Mouse (Mus musculus) spleen, postnatal 4 days (tissue): ENCODE results near the gene Lgals9.

Source experiments
- DNase-seq, 2 experiments: peaks; one replicate each; pipeline ENCODE4 v3.0.0; 2022; ENCODE audit warnings: low spot score in 2 of 2

Gene Lgals9

DNA sequence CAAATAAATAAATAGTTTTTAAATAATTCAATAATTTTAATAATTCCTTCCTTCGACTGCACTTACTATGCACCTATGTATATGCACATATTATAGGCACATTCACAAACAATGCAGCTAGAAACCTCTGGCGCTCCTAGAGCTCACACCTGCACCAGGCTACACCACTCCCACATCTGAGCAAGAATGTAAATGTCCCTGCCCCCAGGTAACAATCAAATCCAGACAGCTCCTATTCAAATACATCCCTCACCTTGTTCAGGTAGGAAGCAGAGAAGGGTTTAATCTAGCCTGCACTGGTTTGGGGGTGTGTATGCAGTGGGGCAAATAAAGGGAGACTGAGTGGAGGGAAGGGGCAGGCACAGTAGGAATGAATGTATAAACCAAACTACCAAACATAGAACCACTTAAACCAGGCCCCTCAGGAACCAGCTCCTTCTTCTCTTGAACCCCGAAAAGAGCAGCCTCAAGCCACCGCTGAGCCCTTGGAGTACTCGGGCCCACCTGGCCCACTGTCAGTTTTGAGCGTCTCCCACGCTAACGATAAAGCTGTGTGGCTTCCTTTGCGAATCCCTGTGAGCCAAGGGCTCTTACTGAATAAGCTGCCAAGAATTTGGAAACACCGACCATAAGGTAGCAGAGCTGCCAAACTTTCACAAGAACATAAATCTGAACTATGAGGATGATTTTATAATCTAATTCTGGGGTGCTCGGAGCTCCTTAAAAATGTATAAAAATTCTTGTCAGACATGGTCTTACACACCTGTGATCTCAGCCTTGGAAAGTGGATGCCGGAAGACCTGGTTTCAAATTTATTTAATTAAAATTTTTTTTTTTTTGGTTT, 6.3 kb downstream of the Lgals9 start:
- DNase-seq: no peak

DNA sequence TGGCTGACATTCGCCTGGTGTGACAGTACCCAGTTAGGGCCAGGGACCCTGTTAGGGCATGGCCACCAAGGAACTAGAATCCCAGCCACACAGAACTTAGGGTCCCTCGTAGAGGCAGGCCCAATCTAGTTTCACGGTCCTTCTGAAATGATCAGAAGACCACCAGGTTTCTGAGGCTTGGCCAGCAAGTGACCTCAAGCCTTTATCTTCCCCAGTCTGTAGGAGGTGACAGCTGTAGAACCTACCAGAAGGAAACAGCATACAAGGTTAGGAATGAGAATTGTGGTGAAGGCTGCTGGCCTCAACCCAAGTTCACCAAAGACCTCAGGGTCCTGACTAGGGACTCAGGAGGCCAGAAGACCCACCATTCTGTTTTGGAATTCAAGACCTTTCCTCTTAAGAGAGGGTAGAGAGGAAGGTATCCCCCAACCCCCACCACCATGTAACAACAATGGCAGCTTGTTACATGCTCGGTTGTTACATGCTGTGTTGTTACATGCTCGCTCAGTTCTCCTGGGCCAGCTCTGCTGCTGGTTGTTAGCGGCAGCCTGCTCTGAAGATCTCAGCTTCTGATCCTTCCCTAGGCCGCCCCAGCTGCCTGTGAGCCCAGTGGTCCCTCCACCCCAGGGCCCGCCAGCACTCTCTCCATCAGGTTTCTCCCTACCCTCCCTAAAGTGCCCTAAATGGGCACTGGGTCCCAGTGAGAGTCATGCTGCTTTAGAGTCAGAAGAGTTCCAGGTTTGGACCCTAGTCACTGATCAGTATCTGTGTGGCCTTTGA, 7.8 kb downstream of the Lgals9 start:
- no peak for DNase-seq

DNA sequence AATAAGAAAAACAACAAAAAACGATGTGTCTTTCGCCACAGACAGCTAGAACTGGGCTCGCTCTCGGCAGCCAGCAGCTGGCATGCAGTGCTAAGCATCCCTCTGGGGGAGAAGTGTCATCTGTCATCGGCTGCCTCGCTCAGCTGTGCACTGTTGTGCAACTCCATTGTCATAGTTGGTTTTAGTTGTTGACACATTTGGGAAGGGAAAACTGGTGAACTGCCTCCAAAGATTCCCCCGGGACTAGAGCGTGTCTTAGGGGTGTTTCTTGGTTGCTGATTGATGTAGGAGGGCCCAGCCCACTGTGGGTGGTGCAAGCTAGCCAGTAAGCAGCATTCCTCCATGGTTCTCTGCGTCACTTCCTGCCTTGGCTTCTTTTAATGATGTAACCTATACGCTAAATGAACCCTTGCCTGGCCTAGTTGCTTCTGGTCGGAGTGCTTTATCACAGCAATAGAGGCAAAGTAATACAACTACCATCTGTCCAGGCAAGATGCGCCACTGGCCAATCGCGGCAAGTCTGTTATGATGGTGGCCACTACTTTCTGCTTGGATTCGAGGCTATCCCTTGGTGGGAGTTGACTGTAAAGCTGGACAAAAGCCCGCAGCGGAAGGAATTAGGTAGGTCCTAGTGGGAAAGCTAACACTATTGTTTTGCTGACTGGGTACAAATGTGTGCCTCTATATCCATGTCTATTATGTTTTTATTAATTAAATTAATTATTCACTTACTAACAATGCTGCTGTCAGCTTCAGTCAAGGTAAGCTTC, 11.2 kb downstream of the Lgals9 start:
- DNase-seq: no peak

DNA sequence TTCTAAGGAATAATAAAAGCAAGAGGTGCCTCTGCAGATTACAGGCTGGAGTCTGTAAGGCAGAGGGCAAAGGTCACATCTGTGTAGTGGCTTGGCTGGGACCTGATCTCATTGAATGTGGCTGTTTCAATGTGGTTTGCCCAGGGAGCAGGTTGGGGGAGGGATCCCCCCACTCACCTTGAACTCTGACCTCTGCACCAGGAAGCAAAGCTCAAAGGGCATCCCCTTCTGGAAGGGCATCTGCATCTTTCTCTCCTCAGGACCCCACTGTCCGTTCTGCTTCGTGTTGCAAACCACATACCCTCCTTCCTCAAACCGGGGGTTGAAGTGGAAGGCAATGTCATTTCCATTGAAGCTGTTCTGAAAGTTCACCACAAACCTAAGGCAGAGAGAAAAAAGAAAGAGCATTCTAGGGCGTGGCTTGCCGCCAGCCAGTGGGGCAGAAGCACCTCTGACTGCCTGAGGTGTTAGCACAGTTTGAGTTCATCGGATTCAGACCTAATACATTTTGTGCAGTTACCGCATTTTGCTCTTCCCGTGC, 11.9 kb downstream of the Lgals9 start:
- no peak for DNase-seq

DNA sequence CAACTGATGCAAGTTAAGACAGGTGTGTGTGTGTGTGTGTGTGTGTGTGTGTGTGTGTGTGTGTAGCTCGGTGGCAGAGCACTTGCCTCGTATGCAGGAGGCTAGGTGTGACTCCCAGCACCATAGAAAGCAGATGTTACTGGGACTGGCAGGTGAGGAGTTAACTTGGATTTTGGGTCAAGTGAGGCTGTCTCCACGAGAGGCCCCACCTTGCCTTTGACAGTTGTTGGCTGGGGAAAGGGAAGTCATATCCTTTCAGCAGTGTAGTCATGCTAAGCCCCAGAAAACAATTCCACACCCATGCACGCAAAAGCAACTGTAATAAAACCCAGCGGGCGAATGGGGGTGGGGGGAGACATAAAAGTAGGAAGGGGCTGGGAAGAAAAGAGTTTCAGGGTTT, 12.4 kb downstream of the Lgals9 start:
- DNase-seq: no peak

DNA sequence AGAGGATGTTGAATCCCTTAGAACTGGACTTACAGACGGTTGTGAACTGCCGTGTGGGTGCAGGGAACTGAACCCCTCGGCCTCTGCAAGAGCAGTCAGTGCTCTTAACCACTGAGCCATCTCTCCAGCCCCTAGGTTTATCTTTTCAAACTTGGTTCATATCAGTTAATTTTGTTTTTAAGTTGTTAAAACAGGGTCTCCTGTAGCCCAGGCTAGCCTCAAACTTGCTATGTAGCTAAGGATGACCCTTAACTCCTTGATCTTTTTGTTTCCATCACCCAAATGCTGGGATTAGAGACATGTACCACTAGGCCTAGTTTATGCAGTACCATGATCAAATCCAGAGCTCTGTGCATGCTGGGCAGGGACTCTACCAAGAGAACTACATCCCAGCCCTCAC, 13.0 kb downstream of the Lgals9 start:
- DNase-seq: no peak

DNA sequence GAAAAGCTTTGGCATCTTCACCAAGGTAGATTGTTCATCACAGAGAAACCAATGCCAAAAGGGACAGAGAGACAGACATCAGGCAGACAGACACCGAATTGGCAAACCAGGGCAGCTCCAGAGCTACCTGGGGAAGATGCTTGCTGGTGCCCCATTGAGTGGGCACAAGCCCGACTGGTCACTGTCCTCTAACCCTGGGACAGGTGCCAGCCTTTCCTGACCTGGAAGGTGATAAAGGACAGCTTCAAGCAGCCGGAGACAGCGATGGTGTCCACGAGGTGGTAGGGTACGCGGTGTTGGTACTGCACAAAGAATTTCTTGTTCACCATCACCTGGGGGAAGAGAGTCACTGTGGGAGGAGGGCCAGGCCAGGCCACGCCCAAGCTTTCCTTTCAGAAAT, 13.7 kb downstream of the Lgals9 start:
- no peak for DNase-seq

DNA sequence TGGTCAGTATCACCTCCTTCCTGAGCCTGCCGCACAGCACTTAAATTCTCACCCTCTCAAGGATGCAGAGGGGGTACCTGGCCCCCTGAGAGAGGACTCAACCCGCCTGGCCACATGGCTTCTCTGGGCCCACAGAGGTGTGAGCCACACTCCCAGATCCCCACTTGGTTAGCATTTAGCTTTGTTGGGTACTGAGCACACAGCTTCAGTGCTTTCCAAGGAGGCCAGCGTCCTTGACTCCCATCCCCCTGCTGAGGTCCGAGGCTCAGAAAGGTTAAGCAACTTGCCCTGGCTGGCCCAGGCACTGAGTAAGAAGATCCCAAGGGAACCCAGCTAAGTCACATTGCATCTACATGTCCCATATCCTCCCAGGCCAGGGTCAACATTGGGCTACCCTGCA, 16.6 kb downstream of the Lgals9 start:
- no peak for DNase-seq

DNA sequence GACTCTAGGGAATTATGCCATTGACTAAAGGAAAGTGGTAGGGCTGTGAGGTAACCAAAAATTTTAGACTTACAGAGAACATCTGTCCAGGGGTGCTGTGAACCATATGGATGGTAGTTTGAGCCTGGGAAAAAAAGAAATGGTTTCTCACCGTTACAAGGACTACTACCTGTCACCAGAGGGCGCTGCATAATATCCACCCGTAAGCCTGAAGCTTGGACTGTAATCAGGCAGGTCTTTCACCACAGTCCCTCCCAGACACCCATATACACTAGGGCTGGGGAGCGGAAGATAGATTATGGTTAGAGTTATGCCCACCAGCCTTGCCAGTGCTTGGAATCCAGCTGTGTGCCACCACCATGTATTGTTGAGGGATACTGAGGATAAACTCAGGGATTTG, 17.4 kb downstream of the Lgals9 start:
- peak; percentile 53 to 83 for DNase-seq

DNA sequence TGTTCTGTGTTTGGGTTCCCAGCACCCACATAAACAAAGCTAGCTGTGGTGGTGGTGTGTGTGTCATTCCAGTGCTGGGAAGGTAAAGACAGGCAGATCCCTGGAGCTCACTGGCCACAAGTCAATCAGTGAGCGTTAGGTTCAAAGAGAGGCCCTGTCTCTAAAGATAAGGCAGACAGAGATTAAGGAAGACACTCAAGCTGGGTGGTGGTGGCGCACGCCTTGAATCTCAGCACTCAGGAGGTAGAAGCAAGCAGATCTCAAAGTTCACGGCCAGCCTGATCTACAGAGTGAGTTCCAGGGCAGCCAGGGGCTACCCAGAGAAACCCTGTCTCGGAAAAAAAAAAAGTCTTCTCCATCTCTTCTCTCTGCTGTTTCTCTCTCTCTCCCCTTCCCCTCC, 23.5 kb downstream of the Lgals9 start:
- DNase-seq: no peak

DNA sequence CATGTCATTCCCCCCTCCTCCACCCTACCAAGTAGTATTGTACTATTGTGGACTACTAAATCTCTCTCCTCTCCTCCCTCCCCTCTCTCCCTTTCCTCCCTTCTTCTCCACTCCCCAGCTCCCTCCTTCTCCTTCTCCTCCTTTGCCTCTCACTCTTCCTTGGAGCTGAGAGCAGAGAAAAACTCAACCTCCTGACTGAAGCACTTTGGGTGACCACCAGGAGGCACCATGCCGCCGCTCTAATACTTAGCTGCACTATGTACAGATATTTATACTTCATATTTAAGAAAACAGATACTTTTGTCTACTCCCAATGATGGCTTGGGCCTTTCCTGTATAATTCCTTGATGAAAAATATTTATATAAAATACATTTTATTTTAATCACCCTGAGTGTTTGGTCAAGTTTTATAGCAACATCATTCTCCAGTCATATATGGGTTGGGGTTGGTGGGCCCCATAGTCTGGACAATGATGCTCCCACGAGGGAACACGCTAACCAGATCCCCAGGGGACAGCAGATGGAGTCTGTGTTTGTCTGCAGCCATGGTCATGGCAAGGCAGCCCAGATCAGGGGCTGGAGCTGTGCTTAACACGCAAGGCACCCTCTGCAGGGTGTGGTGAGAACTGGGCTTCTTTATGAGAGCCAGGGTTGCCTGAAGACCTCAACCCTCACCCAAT, 24.8 kb downstream of the Lgals9 start:
- peak in 1 of 2 experiments; percentile 43 for DNase-seq

DNA sequence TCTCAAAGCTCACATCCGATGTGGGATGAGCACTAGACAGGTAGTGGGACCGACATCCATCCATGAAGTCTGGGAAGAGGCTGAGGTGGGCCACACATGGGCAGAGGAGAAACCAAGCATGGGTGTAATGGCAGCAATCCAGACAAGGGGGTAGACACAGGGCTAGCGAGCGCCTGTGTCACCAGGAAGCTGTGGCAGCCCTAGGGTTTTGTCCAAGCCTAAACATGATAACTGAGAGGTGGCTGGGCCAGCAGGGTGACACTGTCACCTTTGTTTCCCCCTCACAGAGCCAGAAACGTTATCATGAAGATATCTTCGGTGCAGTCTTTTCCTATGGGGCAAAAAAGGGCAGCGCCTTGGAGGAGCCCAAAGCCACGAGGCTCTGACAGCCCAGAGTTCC, 25.4 kb downstream of the Lgals9 start:
- no peak for DNase-seq

DNA sequence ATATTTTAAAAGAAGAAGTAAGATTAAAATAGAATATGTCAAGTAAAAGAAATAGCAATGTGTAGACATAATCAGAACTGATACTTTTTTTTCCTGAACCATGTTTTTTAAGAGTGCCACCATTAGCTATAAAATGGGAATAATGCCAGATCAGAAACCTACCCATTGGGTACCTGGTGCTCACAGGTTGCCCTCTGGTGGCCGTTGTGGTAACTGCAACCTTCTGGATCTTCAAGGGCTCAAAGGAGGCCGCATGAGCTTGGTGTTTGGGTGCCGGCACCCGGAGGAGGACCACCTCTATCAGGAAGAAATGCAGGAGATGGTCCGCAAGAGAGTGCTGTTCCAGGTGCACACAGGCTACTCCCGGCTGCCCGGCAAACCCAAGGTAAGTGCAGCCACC, 28.5 kb downstream of the Lgals9 start:
- DNase-seq: peak; percentile 72 to 91

DNA sequence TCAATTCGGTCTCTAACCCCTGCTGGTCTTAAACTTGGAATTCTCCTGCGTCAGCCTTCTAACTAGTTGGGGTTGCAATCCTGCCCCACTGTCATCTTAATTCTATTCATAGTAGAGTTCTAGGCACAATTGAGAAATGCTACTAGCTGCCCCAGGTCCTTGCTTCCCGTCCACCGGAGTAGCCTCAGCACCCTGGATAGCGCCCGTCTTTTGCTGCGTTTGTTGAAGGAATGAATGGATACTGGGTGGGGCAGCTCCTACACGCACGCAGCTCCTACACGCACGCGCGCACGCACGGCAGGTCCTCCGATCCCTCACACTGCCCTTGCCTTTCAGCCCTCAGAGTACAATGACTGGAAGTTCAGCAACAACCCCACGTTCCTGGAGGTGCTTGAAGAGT, 32.3 kb downstream of the Lgals9 start:
- DNase-seq: no peak

DNA sequence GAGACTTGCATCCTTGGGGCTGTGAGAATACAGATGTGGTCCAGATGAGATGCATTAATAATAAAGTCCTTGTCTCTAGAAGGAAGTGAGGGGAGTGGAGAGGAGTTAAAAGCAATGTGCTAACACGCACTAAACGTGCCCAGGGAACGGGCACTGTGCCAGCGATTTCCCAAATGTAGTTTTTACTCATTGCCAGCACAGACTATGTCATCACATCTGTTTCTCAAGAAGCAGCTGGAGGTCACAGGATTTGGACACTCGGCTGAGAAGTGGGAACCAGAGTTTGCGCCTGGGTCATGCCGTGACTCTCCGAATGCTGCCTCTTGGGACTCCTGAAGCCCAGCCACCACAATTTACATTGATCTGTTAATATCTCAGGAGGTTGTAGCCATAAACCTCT, 34.4 kb downstream of the Lgals9 start:
- no peak for DNase-seq

DNA sequence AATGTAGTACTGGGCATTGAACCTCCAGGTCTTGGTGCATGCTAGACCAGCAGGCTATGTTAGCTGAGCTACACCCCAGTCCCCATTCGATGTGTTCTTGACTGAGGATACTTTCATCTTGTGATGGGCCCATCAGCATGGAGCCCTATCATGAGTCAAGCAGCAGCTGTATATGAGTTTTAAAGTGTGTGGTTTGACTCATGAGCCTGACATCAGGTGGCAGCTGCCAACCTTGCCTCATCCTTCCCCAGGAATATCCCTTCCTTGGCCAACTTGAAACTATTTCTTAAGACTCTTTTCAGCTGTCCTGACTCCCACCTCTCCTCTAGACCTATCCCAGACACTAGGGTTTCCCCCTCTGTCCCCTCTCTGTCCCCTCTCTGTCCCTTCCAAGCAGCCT, 41.7 kb downstream of the Lgals9 start:
- DNase-seq: no peak

DNA sequence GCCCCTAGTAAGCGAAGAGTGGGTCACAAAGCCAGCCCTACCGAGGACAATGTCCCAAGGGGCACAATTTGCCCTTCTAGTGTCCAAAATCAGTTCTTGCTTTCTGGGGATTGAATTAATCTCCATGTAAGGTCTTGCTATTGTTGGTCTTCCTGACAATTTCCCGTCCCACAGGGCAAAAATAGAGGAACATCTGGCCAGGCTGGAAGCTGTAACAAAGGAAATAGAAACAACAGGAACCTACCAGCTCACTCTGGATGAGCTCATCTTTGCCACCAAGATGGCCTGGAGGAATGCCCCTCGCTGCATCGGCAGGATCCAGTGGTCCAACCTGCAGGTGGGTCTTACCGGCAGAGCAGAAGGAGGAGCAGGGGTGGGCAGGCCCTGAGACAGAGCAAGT, 49.6 kb downstream of the Lgals9 start:
- no peak for DNase-seq

DNA sequence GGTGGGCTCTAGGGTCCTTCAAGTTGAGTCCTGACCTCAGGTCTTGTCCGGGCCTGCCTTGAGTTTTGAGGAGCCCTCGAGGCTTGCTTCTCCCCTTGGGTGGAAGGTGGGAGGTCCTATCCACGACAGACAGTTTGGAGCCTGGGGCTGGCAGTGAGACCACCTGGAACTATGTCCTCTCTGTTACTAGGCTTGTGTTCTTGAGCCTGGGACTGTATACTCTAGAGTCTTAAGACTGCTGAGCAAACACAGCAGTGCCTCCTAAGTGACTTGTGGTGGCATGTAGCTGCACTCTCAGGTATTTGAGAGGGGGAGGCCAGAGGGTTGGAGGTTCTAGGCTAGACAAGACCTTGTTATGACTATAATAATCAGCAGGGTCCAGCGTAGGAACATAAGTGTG, 50.0 kb downstream of the Lgals9 start:
- DNase-seq: no peak

DNA sequence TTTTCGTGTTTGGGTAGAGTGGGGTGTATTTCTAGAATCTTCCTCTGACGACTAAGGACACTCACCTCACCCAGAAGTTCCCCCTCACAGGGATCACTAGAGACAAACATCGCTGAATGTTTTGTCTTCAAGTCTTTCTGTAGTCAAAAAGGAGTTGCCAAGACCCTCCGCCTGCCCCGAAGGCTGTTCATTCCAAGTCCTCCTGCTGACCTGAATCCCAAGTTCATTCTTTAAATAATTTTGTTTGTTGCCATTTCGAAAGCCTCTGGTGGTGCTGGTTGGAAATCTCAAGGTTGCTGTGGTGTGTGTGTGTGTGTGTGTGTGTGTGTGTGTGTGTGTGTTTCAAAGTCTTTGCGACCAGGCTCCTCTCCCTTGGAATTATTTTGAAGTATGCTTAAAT, 50.4 kb downstream of the Lgals9 start:
- DNase-seq: no peak

DNA sequence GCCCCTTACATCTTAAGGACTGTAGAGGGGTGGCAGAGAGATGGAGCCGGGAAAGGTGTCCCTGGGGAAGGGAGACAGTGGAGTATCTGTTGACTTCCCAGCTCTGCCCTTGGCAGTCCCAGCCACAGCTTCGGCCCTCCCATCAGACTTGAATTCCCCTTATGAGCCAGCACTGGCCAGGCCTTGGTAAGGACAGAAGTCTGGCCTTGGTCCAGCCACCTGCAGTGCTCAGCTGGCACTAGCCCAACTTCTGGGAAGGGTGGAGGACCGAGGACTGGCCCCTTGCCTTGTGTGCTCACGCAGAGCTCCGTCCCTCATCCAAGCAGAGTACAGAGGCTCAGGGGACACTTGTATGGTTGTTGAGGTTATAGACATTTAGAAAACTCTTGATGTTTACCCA, 55.4 kb downstream of the Lgals9 start:
- no peak for DNase-seq

DNA sequence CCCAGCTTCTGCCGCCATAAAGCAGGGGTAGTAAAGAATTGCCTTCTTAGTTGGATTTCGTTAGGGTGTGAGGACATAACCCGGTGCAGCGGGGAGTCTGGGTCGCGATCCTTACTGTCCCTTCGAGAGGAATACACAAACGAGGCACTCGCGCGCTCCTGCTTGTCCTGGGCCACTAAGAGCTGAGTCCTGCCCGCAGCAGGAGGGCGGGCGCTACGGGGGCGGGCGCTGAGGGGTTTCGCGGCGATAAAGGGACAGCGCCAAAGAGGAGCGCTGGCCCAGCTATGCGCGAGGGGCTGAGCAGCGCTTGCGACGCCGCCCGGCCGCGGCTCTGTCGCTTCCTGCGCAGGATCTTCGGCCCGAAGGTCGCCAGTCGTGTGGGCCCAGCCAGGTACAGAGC, 59.8 kb downstream of the Lgals9 start:
- DNase-seq: no peak

DNA sequence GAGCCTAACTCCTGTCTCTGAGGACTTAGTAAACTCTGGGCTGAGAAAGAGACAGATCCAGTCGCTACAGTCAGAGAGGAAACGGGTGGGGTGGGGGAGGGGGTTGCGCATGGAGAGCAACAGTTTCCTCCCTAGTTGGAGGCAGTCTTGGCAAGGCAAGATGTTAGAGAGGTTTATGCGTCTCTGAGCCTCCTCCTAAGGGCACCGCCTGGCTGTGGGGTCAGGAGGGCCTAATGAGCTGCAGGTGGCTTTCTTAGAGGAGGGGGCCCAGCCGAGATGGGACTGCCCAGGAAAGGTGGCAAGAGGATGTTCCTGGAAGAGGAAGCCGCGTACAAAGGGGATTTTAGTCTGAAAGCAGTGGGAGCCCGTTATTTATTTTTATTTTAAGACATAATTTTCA, 60.6 kb downstream of the Lgals9 start:
- DNase-seq: no peak
